Comparison of ENCODE assay signal across 8 mouse cellular contexts in the genomic region with DNA sequence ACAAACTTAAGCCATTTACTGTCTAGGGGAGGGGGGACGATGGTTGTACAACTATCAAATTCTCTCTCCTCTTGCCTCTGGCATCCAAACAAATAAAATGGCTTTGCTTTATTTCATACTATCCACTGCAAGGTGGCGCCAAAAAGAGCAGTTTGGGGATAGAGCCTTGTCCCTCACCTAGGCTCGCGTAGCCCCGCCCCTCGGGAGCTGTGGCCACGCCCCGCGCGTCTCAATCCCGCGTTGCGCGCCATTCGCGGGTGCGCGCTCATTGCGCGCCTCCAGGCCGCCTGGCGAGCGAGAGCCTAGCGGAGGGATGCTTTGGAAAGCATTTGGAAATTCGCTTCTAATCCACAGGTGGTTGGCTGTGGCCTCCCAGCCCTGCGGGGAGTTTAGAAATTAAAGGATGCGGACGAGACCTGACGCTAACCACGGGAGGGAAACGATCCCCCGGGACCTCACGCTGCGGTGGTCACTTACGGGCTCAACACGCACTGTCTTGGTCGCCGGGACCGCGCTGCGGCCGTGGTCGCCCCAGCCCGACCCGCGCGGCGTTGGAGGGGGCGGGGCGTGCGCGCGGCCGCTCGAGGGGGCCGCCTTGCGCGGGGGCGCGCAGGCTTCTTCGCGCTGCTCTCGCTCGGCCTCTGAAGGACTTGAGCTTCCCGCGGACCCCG. TPM values are rescaled to one million over a fixed set of nuclear protein-coding genes. Genes with fewer than 3 reads are reported as not detected.
DNase-seq lines count a peak whose midpoint lies in the region; ATAC-seq and TF ChIP-seq lines count a peak whose summit lies in the region.

No protein-coding gene starts in this region.

- TF ChIP-seq POLR2A in limb, embryonic 14.5 days (IDR thresholded peaks at IDR 0.05; ENCODE audit: borderline replicate concordance, extremely low read depth, insufficient read depth, insufficient read length): peak; percentile 94; the same call in 1 of the 2 replicates

- H3K27me3 ChIP-seq in embryonic facial prominence, embryonic 13.5 days: no peaks in the 10 kb centered on the region
- H3K27me3 ChIP-seq in limb, embryonic 14.5 days (ENCODE audit: control insufficient read depth, insufficient read depth, low read length): no peaks in the 10 kb centered on the region
- no peaks in the 10 kb centered on the region for H3K27me3 ChIP-seq in midbrain, postnatal 0 days (ENCODE audit: insufficient read depth, low read length)

- peak overlapping the region; percentile 83 for H3K9ac ChIP-seq in embryonic facial prominence, embryonic 13.5 days
- H3K9ac ChIP-seq in limb, embryonic 14.5 days (ENCODE audit: low read depth, low read length, severe bottlenecking): peak overlapping the region; percentile 69
- peak overlapping the region; percentile 79 for H3K9ac ChIP-seq in midbrain, postnatal 0 days (replicated peaks; ENCODE audit: low read length, poor library complexity, severe bottlenecking)

- H3K27ac ChIP-seq in embryonic facial prominence, embryonic 13.5 days: peak overlapping the region; percentile 95
- H3K27ac ChIP-seq in limb, embryonic 14.5 days (replicated peaks; ENCODE audit: low read depth, low read length): peak overlapping the region; percentile 94
- H3K27ac ChIP-seq in midbrain, postnatal 0 days (ENCODE audit: low read depth, low read length): peak overlapping the region; percentile 80

- TF ChIP-seq CTCF in midbrain, postnatal 0 days (IDR thresholded peaks at IDR 0.05): peak; percentile 72

- peak; percentile 82 for ATAC-seq in embryonic facial prominence, embryonic 13.5 days (ENCODE audit: insufficient number of reproducible peaks, insufficient read depth, low FRiP score, low TSS enrichment, low read depth)
- ATAC-seq in limb, embryonic 14.5 days (ENCODE audit: low FRiP score, low read depth): peak; percentile 79
- ATAC-seq in midbrain, postnatal 0 days (ENCODE audit: low FRiP score): peak; percentile 85

- peaks cover 11% of the 10 kb centered on the region for H3K4me1 ChIP-seq in embryonic facial prominence, embryonic 13.5 days
- no peaks in the 10 kb centered on the region; the same call in 1 of the 2 replicates for H3K4me1 ChIP-seq in limb, embryonic 14.5 days (ENCODE audit: control insufficient read depth, insufficient read depth, low read length)
- H3K4me1 ChIP-seq in midbrain, postnatal 0 days (ENCODE audit: insufficient read depth, low read length): no peaks in the 10 kb centered on the region

- peak; percentile 91 for DNase-seq in 3134 (ENCODE audit: extremely low read depth, insufficient read length, low spot score)
- peak; percentile 94 to 97 for DNase-seq in adrenal gland, postnatal 36 days
- DNase-seq in heart, adult 8-10 months (ENCODE audit: low spot score): peak; percentile 85
- peak; percentile 96 for DNase-seq in kidney, adult 9 months
- DNase-seq in limb, embryonic 14.5 days (ENCODE audit: low spot score): peak; percentile 92
- DNase-seq in midbrain, postnatal 0 days (ENCODE audit: low spot score): peak; percentile 95
- peak; percentile 88 to 92 for DNase-seq in spleen, postnatal 14 days (ENCODE audit: low spot score in 2 of 2)

- H3K4me3 ChIP-seq in embryonic facial prominence, embryonic 13.5 days: peak overlapping the region; percentile 75
- peak overlapping the region; percentile 56 for H3K4me3 ChIP-seq in limb, embryonic 14.5 days (replicated peaks; ENCODE audit: low read length)
- H3K4me3 ChIP-seq in midbrain, postnatal 0 days (ENCODE audit: low read depth, low read length): peak overlapping the region; percentile 76

- H3K4me2 ChIP-seq in embryonic facial prominence, embryonic 13.5 days: peak overlapping the region; percentile 61
- peak overlapping the region; percentile 51 for H3K4me2 ChIP-seq in limb, embryonic 14.5 days (replicated peaks; ENCODE audit: low read depth, low read length, severe bottlenecking)
- H3K4me2 ChIP-seq in midbrain, postnatal 0 days (ENCODE audit: low read depth, low read length, poor library complexity, severe bottlenecking): peak overlapping the region; percentile 50

- H3K9me3 ChIP-seq in embryonic facial prominence, embryonic 13.5 days: no peaks in the 10 kb centered on the region
- no peaks in the 10 kb centered on the region for H3K9me3 ChIP-seq in limb, embryonic 14.5 days (ENCODE audit: control insufficient read depth, low read length)
- no peaks in the 10 kb centered on the region for H3K9me3 ChIP-seq in midbrain, postnatal 0 days (ENCODE audit: low read length)

- peaks cover 9% of the 10 kb centered on the region; the same call in 1 of the 2 replicates for H3K36me3 ChIP-seq in embryonic facial prominence, embryonic 13.5 days
- H3K36me3 ChIP-seq in limb, embryonic 14.5 days (ENCODE audit: control insufficient read depth, insufficient read depth, low read length): peaks cover 4% of the 10 kb centered on the region; the same call in 1 of the 2 replicates
- no peaks in the 10 kb centered on the region for H3K36me3 ChIP-seq in midbrain, postnatal 0 days (ENCODE audit: insufficient read depth, low read length)

- under 1% methylated on average over 67 of the region's 67 CpGs for WGBS in embryonic facial prominence, embryonic 13.5 days
- 1% methylated on average over 49 of the region's 67 CpGs for WGBS in limb, embryonic 14.5 days
- WGBS in midbrain, postnatal 0 days: 0% methylated on average over 61 of the region's 67 CpGs

RNA-seq across cellular contexts. Expression of a gene that starts 0.9 kb away (rescaled TPM):
- 10 to 100 TPM in 1 of 2 experiments, 1 to 10 TPM in 1; 7.0 to 12.5 TPM for total RNA-seq in adrenal gland, postnatal 36 days (2021)
- polyA plus RNA-seq in embryonic facial prominence, embryonic 13.5 days (2015; fragmentation: Nextera tagmentation; extraction: Ambion mirVana): 13.3 and 14.8 TPM in 2 replicates
- total RNA-seq in heart, adult 8-10 months (2022): 1 to 10 TPM; 2.5 to 3.6 (median 2.8) TPM
- 7.6 and 8.8 TPM in 2 replicates for polyA plus RNA-seq in limb, embryonic 14.5 days (2012; rRNA removed)
- polyA plus RNA-seq in limb, embryonic 14.5 days (2014; fragmentation: Nextera tagmentation; extraction: Ambion mirVana): 12.0 and 12.3 TPM in 2 replicates
- 3.1 and 5.9 TPM in 2 replicates for total RNA-seq in midbrain, postnatal 0 days (2014; rRNA removed)
- polyA plus RNA-seq in midbrain, postnatal 0 days (2015; fragmentation: Nextera tagmentation; extraction: Ambion mirVana): 4.6 and 5.7 TPM in 2 replicates

RNA-seq across cellular contexts. Expression of a gene that starts 32.8 kb away (rescaled TPM):
- 10 to 100 TPM; 30.4 to 30.7 TPM for total RNA-seq in adrenal gland, postnatal 36 days (2021)
- 121 and 126 TPM in 2 replicates for polyA plus RNA-seq in embryonic facial prominence, embryonic 13.5 days (2015; fragmentation: Nextera tagmentation; extraction: Ambion mirVana)
- 10 to 100 TPM; 26.4 to 30.3 (median 29.1) TPM for total RNA-seq in heart, adult 8-10 months (2022)
- polyA plus RNA-seq in limb, embryonic 14.5 days (2012; rRNA removed): 45.9 and 61.2 TPM in 2 replicates
- 109 and 113 TPM in 2 replicates for polyA plus RNA-seq in limb, embryonic 14.5 days (2014; fragmentation: Nextera tagmentation; extraction: Ambion mirVana)
- 27.3 and 39.7 TPM in 2 replicates for total RNA-seq in midbrain, postnatal 0 days (2014; rRNA removed)
- polyA plus RNA-seq in midbrain, postnatal 0 days (2015; fragmentation: Nextera tagmentation; extraction: Ambion mirVana): 50.8 and 51.8 TPM in 2 replicates

Comparison
In these comparisons a context has a peak if more than half of its experiments do, and no peak if none do; other contexts are left out.
1. Peak in every context shown above with its lines: DNase-seq, ATAC-seq, H3K4me3 ChIP-seq and H3K27ac ChIP-seq.